Mouse (Mus musculus): ENCODE measurements at regions not wholly inside any gene's neighbourhood (a gene's known extent, or its start where the extent isn't known, plus 50 kb on each side); places are given as distances from the start of the nearest gene placed in this dataset.
A peak's percentile ranks its signal among the peaks of the same experiment; 100 is the strongest.

DNA sequence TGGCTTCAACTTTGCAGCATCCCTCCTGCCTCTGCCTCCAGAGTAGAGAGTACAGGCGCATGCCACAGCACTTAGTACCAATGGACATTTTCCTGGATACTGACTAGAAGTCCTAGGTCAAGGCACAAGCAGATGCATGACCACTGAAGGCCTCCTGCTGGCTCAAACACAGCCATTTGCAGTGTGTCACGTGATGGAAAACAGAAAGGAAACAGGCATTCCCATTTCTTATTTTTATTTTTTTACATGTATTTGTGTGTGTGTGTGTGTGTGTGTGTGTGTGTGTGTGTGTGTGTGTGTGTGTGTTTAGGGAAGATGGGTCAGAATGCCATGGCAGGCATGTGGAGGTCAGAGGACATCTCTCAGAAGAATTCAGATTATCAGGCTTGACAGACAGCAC, 65.6 kb downstream of the Thap12 start:
- DNase-seq, result no peak

DNA sequence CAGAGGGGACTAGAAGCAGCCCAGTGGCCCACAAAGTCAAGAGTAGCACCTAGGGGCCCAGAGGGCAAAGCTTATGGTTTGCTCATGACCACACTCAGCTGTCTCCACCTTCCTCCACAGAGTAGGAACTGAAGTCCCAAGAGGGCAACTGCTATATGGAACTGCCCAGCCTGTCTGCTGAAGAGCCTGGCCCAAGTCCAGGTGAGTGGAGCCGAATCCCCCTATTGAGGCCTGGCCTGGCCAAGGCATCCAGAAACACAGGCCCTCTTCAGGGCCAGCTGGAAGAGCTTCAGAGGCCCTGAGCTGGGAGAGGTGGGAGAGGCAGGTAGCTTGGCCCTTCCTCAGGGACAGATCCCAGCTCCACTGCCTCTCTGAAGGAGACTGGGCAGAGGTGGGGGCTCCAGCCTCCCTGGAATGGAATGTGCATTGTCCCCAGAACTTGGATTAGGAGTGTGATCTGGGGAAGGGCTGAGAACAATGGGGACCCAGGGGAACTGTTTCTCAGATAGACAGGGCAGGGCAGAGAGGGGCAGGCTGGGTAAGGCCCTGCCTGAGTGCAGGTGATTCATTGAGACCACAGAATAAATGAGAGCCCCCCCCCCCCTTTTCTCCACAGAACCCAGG, 65.7 kb upstream of the Wnt11 start:
- DNase-seq, result peak; percentile 39 to 50

DNA sequence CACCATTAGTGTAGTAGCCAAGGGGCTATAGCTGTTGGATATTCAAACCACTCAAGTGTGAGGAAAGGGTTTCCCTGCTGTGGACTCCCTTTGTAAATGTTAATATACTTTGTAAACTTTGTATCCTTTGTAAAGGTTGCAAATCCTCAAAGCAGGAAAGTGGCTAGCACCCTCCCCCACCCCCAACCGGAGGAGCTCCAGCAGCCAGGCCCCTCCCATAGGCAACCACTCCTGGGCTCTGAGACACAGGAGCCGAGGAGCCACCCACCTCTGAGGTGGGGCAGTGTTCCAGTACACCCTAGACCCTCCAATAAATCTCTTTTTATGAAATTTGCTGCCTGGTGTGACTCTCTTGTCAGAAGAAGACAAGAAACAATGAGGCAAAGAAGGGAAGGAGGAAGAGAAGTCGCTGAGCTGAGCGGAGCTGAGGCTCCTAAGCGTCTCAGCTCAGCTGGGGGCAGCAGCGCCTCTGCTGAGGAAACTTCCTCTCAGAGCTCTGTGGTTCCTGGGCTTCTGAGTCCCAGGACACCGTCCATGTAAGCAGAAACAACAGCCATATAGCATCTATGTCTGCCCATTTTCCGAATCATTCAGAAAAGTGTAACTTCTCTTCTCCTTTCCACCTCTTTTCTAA, 64.5 kb upstream of the Wnt11 start:
- no peak for DNase-seq

DNA sequence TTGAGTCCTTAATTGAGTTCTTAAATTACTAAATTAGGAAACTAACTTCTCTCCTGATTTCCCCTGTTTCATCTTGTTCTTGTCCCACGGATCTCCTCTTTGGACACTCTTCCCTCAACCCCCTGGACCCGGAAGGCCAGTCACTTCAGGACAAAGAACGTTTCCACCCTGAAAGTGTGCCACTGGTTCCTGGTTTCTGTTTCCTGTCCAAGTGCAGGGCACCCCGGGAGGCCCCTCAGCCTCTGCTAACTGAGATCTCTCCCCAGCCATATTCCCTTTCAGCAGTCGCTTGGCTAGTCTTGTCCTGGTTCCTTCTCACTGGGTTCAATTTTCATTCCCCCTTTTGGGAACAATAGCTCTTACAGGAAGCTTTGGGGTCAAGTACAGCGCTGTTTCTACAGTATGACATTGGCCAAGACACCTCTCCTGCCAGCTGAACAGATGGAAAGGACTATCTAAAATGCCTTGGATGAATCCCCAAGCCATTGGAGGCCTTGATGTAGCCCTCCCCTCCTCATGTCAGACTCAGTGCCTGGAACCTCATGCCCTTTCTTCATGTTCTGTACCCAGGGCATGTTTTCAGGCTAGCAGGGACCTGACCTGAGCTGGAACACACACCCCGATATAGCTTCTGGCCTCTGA, 63.7 kb upstream of the Wnt11 start:
- DNase-seq, result peak; percentile 60 to 71

DNA sequence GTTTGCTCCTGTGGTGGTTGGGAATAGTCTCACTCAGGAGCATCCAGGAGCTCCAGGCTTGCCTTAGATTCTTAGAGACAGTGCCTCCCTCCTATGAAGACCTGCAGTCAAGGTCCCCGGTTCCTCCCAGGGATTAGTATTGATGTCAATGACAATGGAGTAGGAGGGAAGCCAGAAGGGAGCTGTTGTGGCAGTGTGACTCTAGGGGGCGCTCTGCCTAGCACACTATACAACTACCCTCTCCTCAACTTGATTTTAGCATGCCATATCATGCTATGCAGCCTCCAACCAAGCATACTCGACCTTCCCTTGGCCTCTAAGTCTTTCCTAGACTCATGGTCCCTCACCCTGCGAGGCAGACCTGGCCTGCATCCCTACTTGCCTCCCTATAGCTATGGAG, 60.3 kb upstream of the Wnt11 start:
- no peak for DNase-seq

DNA sequence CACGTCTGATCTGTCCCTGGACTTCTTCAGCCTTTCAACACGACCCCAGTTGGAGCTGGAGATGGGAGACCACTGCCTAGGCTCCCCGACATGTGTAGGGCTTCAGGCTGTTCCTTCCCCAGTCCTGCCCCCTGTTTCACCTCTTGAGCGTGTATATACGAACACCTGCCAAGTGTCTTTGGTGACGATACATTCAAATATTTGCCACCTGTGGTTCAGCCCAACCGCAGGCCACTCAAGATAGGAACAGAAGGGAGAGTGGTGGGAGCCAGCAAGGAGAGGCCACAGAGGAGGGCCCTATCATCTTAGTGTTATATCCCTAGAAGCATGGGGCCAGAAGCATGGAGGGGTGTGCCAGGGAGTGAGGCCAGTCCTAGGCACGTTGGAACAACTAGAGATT, 59.9 kb upstream of the Wnt11 start:
- no peak for DNase-seq

DNA sequence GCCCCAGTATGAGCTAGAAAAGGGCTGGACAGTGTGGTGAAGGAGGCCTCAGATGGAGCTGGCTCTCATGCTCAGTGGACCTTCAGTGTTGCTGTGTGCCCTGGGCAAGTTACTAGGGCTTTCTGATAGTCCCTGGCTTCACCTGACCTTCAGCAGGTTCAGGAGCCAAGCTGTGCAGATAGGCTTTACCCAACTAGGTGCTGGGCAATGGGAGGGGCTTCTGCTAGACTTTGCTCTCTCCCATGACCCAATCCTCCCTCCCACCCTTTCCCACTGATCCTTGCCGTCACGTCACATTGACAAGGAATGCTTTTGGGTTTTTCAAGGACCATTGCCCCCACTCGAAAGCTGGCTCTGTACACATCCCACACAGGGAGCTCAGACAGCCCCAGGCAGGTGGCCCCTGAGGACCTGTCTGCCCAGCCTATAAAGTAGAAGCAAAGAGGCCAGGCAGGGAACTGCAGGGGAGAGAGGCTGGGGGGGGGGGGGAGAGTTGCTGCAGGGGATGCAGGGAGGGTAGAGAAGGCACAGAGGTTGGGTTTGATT, 57.5 kb upstream of the Wnt11 start:
- no peak for DNase-seq

DNA sequence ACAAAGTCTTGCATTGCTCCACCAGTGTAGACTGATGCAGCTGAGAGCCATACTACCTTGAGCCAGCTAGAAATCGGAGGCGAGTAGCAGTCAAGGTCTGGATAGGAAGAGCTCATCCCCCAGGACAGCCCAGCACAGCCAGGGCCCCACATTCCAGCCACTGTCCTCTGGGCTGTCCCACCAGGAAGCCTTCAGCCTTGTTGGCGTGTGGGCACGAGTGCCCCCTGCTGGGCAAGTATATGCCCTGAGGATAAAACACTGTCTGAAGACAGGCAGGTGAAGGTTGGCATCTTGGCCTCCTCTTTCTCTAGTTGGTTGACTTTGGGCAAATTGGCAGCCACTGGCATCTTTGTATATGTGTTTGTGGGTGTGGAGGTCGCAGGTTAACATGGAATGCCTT, 56.0 kb upstream of the Wnt11 start:
- peak; percentile 76 to 80 for DNase-seq

DNA sequence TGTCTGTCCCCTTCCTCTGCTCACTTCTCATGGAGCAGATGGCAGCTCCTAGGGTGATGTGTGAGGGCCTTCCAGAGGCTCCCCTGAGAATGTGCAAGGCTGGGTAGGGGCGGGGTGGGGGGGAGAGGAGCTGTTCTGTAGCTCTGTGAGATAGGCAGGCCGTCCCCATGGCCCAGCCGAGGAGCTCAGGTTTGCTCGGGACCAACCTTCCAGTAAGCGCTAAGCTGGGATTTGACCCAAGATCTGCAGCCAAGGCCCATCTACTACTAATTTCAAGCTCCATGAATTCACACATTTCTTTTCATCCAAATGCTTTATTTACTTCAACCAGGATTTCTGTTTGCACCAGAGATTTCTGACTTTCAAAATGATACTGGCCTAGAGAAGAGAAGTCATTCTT, 51.4 kb upstream of the Wnt11 start:
- DNase-seq, result no peak

DNA sequence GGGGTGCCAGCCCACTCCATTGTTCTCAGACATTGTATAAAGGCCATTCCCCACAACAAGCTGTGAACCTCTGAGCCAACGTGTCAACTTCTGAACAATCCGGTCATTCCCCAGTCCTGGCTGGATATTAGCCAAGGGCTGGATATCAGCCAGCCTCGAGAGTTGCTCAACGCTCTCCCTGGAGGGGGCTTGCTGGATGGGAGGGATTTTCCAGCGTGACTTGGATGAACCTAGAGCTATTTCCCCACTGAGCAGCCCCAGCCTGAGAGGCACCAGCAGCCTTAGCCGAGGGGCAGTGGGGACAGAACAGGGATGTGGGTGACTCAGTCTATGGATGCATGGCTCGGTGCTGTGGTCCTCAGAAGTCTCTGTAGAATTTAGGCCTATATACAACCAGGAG, 51.0 kb upstream of the Wnt11 start:
- DNase-seq, result peak; percentile 63 to 74

DNA sequence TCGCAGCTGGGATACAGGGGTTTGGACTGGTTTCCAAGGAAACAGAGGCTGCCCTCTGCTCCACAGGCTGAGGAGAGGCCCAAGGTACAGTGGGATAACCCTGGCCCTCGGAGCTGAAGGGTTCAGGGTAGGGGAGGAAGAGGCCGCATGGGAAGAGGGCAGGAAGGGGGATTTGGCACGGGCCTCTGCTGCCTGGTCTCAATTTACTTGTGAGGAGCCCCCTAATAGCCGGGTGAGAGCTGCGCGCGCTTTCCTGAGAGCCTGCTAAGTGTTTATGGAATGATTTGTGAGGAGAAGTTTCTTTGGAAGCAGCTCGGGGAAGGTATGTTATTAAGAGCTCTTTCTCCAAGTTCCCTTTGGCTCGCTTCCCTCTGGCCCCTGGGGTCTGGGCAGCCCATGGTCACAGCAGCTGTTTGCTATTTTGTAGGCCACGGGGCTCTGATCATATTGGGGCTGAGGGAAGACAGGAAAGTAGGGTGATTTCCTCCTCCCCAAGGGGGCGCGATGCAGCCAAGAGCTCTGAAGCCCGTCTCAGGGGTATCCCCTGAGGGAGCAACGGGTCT, 50.5 kb upstream of the Wnt11 start:
- peak; percentile 71 to 75 for DNase-seq

Data from cerebellum, postnatal 14 days (tissue).